Mouse (Mus musculus) stomach, embryonic 16.5 days (tissue): Measurements from ENCODE around the gene Acoxl. TPM values are rescaled to one million over a fixed set of nuclear protein-coding genes. Genes with fewer than 3 reads are reported as not detected.

Experiments used
- ATAC-seq: fragments of 200-750 bp; cut with Nextera tagmentation; 2 replicates; pipeline ENCODE4 v1.8.0; 2017; ENCODE audit warnings: moderate number of reproducible peaks, moderate TSS enrichment; ENCODE audit not compliant: insufficient read depth, low FRiP score
- H3K27ac ChIP-seq: fragments of 300-500 bp; sonication (generic); 2 replicates; pipeline ENCODE4 v1.5.1; 2014; ENCODE audit warnings: low read length
- H3K27me3 ChIP-seq: fragments of 300-500 bp; sonication (generic); 2 replicates; pipeline ENCODE4 v1.6.1; 2014; ENCODE audit warnings: low read length, control low read depth, mixed read lengths; ENCODE audit not compliant: control insufficient read depth, insufficient read depth
- H3K36me3 ChIP-seq: fragments of 300-500 bp; sonication (generic); 2 replicates; pipeline ENCODE4 v1.6.1; 2014; ENCODE audit warnings: low read length; ENCODE audit not compliant: control insufficient read depth, insufficient read depth
- H3K4me1 ChIP-seq: fragments of 300-500 bp; sonication (generic); 2 replicates; pipeline ENCODE4 v1.6.1; 2014; ENCODE audit warnings: low read length, control low read depth, mixed read lengths; ENCODE audit not compliant: control insufficient read depth, insufficient read depth
- H3K4me2 ChIP-seq: fragments of 300-500 bp; sonication (generic); 2 replicates; pipeline ENCODE4 v1.6.1; 2014; ENCODE audit warnings: low read depth, low read length, mixed read lengths
- H3K4me3 ChIP-seq: fragments of 300-500 bp; sonication (generic); replicated peaks from 2 replicates; pipeline ENCODE4 v1.5.1; 2014; ENCODE audit warnings: mild to moderate bottlenecking, low read length
- H3K9ac ChIP-seq: fragments of 300-500 bp; sonication (generic); 2 replicates; pipeline ENCODE4 v1.6.1; 2014; ENCODE audit warnings: low read length
- H3K9me3 ChIP-seq: fragments of 300-500 bp; sonication (generic); replicated peaks from 2 replicates; pipeline ENCODE4 v1.6.1; 2016; ENCODE audit warnings: low read length, control low read depth; ENCODE audit not compliant: control insufficient read depth
- WGBS: fragments of 180-500 bp; shearing (Covaris S2); extraction: QIAGEN DNeasy Blood & Tissue Kit; methylation state at CpG from one replicate; pipeline ENCODE4 v1.1.7; 2014; 5-methylcytosine and 5-hydroxymethylcytosine counted together
- polyA plus RNA-seq: library from polyadenylated mRNA; unstranded; fragments of >200 nt; fragmentation: Nextera tagmentation; extraction: Ambion mirVana; gene quantifications from 2 replicates; pipeline ENCODE4 v1.2.1, GENCODE M21; 2015

Acoxl gene
- polyA plus RNA-seq, 1 experiment from 2014 or later, result 0.04 TPM

DNA sequence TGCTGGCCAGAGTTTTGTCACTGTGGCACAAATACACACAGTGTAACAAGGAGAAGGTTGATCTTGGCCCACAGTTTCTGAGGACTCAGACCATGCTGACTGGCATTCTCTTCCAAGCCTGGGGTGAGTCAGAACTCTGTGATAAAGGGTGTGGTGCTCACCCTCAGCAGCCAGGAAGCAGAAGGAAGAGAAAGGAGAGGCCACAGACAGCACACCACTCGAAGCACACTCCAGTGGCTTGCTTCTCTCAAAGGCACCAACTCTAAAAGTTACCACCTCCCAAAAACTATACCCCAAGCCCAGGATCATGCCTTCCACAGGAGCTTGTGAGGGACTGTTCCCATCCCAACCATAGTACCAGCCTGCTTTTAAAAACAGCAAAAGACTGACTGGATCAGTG is 220.0 kb downstream of the Acoxl start:
- ATAC-seq, result no peak
- Histone ChIP-seq H3K4me3 (no peak overlapping the region), H3K4me2 (no peak overlapping the region), H3K27me3 (no peaks in the 10 kb centered on the region), H3K9ac (no peak overlapping the region), H3K9me3 (no peaks in the 10 kb centered on the region; the same call in 1 of the 2 replicates), H3K27ac (no peak overlapping the region), H3K4me1 (no peaks in the 10 kb centered on the region), H3K36me3 (no peaks in the 10 kb centered on the region)
- 77% methylated on average over 1 of the region's 1 CpGs for WGBS

DNA sequence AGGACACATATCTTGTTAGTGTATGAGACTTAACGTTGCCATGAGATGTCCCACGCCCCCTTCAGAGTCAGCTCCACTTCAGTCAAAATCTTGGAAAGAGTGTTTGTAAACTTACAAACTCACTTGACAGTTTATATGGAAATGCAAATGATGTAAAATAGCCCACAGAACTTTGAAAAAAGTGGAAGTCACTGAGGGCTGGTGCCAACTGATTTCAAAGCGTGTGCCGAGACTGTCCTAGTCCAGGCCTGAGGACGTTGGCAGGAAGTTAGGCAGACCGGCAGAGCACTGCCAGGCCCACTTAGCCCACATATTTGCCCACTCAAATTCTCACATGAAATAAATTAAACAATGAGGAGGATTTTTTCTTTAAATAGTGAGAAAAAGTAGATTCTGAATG is 221.5 kb downstream of the Acoxl start:
- Histone ChIP-seq H3K4me3 (no peak overlapping the region), H3K4me2 (no peak overlapping the region), H3K4me1 (no peaks in the 10 kb centered on the region), H3K9me3 (no peaks in the 10 kb centered on the region), H3K9ac (no peak overlapping the region), H3K27me3 (no peaks in the 10 kb centered on the region), H3K27ac (no peak overlapping the region), H3K36me3 (no peaks in the 10 kb centered on the region)
- WGBS, result 64% methylated on average over 6 of the region's 6 CpGs
- no peak for ATAC-seq

DNA sequence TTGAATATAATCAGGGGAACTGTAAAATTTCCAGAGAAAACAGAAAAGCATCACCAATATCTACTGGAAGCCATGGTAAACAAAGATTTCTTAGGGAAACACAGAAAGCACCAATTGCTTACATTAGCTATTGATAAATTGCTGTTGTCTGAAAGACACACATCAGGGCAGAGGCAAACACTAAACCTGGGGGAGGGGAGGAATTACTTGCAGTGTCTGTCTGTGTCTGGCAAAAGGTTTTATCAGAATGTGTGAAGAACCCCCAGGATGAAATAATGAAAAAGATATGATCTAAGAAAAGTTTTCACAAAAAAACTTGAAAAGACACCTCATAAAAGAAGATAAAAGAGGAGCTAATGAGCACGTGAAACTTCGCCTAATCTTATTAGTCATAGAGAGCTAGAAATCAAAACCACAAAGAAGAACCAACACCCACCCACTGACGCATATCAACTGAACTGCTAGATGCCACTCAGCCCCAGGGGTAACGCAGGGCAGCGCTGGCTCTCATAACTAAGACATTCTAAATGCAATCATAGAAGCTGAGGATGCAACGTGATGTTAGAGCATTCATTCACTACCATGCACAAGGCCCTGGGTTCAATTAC is 222.1 kb downstream of the Acoxl start:
- Histone ChIP-seq H3K4me1 (no peaks in the 10 kb centered on the region), H3K27ac (no peak overlapping the region), H3K4me2 (no peak overlapping the region), H3K9ac (no peak overlapping the region), H3K9me3 (no peaks in the 10 kb centered on the region), H3K27me3 (no peaks in the 10 kb centered on the region), H3K4me3 (no peak overlapping the region), H3K36me3 (no peaks in the 10 kb centered on the region)
- no peak for ATAC-seq
- WGBS, result 55% methylated on average over 6 of the region's 6 CpGs

DNA sequence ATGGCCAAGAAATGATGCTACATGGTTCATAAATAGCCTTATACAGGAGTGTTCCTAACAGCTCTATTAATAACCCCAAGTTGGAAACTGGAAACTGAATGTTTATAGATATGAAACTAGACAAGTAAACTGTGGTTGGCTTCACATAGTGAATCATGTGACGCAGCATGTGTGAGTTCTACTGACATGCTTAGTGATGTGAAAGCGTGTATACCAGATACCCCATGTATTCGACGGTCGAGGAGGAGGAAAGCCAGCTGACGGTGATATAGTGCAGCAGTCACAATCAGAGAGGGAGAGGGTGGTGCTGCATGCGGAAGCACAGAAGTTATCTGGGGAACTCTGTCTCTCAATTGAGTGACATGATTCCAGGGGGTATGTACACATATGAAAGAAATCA is 222.8 kb downstream of the Acoxl start:
- H3K27me3 ChIP-seq, result no peaks in the 10 kb centered on the region
- no peak for ATAC-seq
- no peaks in the 10 kb centered on the region for H3K9me3 ChIP-seq
- no peak overlapping the region for H3K4me2 ChIP-seq
- H3K9ac ChIP-seq, result no peak overlapping the region
- WGBS, result 50% methylated on average over 7 of the region's 7 CpGs
- no peak overlapping the region for H3K27ac ChIP-seq
- no peaks in the 10 kb centered on the region for H3K36me3 ChIP-seq
- no peak overlapping the region for H3K4me3 ChIP-seq
- H3K4me1 ChIP-seq, result no peaks in the 10 kb centered on the region

DNA sequence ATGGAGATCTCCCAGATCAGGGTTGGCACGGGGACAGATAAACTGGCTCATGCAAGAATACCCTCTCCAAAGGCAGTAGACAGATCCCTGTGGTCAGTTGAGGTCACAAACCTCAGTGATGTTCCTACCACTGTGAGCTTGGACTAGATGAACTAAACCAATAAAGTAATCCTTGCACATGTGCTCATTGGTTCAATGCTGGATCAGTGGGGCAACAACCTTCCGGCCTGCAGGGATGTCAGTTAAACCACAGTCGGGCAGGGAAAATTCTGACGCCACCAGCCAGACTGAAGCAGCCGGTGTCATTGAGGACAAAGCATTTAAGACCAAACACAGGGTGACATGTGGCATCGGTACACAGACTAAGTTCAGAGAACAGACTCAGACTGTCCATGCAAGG is 224.1 kb downstream of the Acoxl start:
- no peak overlapping the region for H3K4me3 ChIP-seq
- H3K9me3 ChIP-seq, result no peaks in the 10 kb centered on the region
- ATAC-seq, result no peak
- H3K9ac ChIP-seq, result no peak overlapping the region
- H3K27me3 ChIP-seq, result no peaks in the 10 kb centered on the region
- 86% methylated on average over 6 of the region's 6 CpGs for WGBS
- no peak overlapping the region for H3K4me2 ChIP-seq
- H3K36me3 ChIP-seq, result no peaks in the 10 kb centered on the region
- H3K4me1 ChIP-seq, result no peaks in the 10 kb centered on the region
- no peak overlapping the region for H3K27ac ChIP-seq

DNA sequence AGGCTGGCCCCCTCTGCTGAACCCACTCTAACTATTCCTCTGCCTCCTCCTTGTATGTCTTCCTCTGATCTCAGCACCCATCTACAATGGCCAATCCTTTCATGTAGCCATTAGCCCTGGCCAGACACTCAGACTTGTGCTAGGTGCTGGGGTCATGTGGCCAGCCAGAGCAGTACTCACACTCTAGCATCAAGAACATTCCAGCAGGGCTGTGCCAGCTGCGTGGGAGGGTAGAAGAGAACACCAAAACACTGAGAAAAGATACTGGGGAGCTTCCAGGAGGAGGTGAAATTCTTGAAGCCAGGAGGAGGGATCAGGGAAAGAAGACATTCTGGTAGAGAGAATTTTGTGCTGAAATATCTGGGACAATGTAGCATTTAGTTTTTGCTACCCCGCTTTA is 226.3 kb downstream of the Acoxl start:
- H3K9ac ChIP-seq, result no peak overlapping the region
- no peaks in the 10 kb centered on the region for H3K4me1 ChIP-seq
- no peak overlapping the region for H3K4me2 ChIP-seq
- H3K27me3 ChIP-seq, result no peaks in the 10 kb centered on the region
- 88% methylated on average over 2 of the region's 2 CpGs for WGBS
- ATAC-seq, result no peak
- no peaks in the 10 kb centered on the region for H3K36me3 ChIP-seq
- H3K4me3 ChIP-seq, result no peak overlapping the region
- no peaks in the 10 kb centered on the region for H3K9me3 ChIP-seq
- no peak overlapping the region for H3K27ac ChIP-seq

DNA sequence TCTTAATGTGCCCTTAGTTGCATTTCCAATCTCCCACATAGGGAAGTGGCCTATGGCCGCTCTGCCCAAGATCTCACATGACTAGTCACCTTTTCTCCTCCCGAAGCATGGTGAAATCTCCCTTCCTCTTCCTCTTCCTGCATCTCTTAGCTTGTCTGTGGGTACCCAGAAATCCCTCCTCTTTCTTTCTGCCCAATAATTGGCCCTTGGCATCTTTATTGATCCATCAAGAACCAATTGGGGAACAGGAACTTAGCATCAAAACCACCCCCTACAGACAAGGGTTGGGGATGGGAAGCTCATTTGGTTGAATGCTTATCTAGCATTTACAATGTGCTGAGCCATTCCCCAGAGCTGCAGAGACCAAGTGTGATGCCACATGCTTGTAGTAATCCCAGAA is 226.9 kb downstream of the Acoxl start:
- WGBS, result 83% methylated on average over 2 of the region's 2 CpGs
- no peaks in the 10 kb centered on the region for H3K4me1 ChIP-seq
- H3K27me3 ChIP-seq, result no peaks in the 10 kb centered on the region
- no peak overlapping the region for H3K4me2 ChIP-seq
- no peak for ATAC-seq
- no peak overlapping the region for H3K9ac ChIP-seq
- H3K9me3 ChIP-seq, result no peaks in the 10 kb centered on the region
- no peaks in the 10 kb centered on the region for H3K36me3 ChIP-seq
- no peak overlapping the region for H3K27ac ChIP-seq
- no peak overlapping the region for H3K4me3 ChIP-seq

DNA sequence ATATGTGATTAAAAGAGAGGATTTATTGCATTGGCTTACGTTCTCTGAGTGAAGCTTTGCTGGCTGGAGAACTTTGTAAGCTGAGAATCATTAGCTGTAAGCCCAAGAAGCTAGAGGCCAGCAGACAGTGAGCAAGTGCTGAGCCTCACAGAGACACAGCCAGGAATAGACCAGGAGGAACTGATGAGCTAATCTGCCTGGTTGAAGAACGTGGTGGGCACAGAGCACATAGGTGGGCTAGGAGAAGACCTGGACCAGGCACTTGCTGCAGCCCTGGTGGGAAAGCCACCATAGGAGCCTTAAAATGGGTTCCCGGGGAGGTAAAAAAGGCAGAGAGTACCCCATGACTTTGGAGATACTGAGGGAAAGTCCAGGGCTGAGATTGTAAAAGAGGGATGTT is 228.5 kb downstream of the Acoxl start:
- H3K4me1 ChIP-seq, result no peaks in the 10 kb centered on the region
- H3K27ac ChIP-seq, result no peak overlapping the region
- H3K4me3 ChIP-seq, result no peak overlapping the region
- H3K27me3 ChIP-seq, result no peaks in the 10 kb centered on the region
- H3K4me2 ChIP-seq, result no peak overlapping the region
- WGBS, result 75% methylated on average over 3 of the region's 3 CpGs
- no peaks in the 10 kb centered on the region for H3K9me3 ChIP-seq
- no peak overlapping the region for H3K9ac ChIP-seq
- no peaks in the 10 kb centered on the region for H3K36me3 ChIP-seq
- ATAC-seq, result no peak

DNA sequence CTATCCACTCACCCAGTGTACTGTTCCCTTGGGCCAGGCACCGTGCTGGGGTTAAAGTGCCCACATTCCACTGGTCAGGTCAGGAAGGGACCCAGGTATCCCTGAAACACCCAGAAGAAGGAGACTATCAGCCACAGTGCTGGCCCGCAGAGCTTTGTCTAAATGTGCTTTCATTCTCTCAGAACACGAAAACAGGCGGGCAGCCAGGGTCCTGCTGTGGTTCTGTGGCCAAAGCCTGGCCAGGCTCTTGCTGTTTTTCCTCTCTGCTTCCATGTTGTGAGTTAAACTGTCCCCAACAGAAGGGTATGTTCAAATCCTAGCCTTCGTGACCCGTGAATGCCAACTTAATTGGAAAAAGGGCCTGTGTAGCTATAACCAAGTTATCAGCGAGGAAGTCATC is 228.9 kb downstream of the Acoxl start:
- Histone ChIP-seq H3K4me1 (no peaks in the 10 kb centered on the region), H3K4me3 (no peak overlapping the region), H3K4me2 (no peak overlapping the region), H3K36me3 (no peaks in the 10 kb centered on the region), H3K9ac (no peak overlapping the region), H3K27ac (no peak overlapping the region), H3K27me3 (no peaks in the 10 kb centered on the region), H3K9me3 (no peaks in the 10 kb centered on the region)
- 86% methylated on average over 7 of the region's 7 CpGs for WGBS
- no peak for ATAC-seq

DNA sequence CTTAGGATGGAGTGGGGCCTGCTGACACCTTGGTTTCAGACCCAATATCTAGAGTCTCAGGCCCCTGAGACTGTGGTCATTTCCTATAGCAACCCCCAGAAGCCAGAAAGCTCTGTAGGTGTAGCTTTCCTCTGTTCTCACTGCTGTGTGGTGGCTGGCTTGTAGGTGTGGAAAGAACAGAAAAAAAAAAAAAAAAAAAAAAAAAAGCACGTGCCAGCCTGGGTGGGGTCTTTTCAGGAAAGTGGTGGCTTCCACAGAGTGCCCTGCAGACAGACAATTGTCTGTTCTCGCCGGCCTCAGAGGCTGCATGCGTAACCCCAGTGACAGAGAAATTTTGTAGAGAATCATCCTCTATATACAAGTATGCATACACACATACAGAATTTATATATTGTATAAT is 229.5 kb downstream of the Acoxl start:
- H3K9me3 ChIP-seq, result no peaks in the 10 kb centered on the region
- H3K4me2 ChIP-seq, result no peak overlapping the region
- WGBS, result 69% methylated on average over 4 of the region's 4 CpGs
- no peaks in the 10 kb centered on the region for H3K4me1 ChIP-seq
- no peak overlapping the region for H3K4me3 ChIP-seq
- no peak overlapping the region for H3K27ac ChIP-seq
- no peaks in the 10 kb centered on the region for H3K36me3 ChIP-seq
- no peaks in the 10 kb centered on the region for H3K27me3 ChIP-seq
- no peak overlapping the region for H3K9ac ChIP-seq
- ATAC-seq, result no peak
